Mouse (Mus musculus) liver, adult 2 months (tissue): Measurements from ENCODE around the gene Pde4d.

Experiments
- CTCF ChIP-seq: fragments of 200-500 bp; IDR thresholded peaks from 2 replicates; pipeline ENCODE4 v1.5.1; 2011; ENCODE audit warnings: low read depth, low read length, control low read depth
- POLR2A ChIP-seq: fragments of 200-500 bp; IDR thresholded peaks from 2 replicates; pipeline ENCODE4 v1.6.1; 2011; ENCODE audit warnings: low read length, control low read depth; ENCODE audit not compliant: insufficient read depth; ENCODE audit errors: extremely low read depth

DNA sequence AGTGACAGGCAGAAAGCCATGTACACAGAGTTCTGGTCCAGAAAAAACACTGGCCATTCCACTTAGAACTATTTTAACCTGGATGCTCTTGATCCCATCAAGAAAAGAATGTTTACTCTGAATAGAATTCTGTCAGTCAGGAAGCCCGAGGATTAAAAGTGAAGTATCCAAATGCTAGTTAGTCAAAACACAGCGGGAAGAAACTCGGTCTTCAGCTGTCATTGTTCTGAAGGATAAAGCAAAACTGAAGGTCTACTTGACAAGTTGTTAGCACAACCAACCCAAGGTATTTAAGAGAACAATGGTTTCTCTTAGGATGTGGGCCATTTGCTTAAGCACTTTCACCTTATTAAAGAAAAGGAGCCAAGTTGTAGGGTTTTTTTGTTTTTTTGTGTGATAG, 1327.2 kb downstream of the Pde4d start:
- no peak for TF ChIP-seq CTCF
- no peak for TF ChIP-seq POLR2A
